Mouse (Mus musculus) left cerebral cortex, postnatal 4 days (tissue): Measurements from ENCODE around the gene Mettl22. TPM values are rescaled to one million over a fixed set of nuclear protein-coding genes. Genes with fewer than 3 reads are reported as not detected.

ENCODE experiments used
- total RNA-seq, 2 experiments: library from RNA; stranded (reverse); gene quantifications; 2 replicates each; pipeline ENCODE4 v1.2.3; 2021

The Mettl22 gene
- total RNA-seq, 2 experiments from 2014 or later, result 46.7 to 50.9 TPM

Other genes with a start within 250 kb of the Mettl22 start
- gene Tmem114, start 45.7 kb upstream of the Mettl22 start, total RNA-seq, result under 1 TPM; 0.36 to 0.50 TPM
- gene Abat, start 42.6 kb downstream of the Mettl22 start, total RNA-seq, result 10 to 100 TPM; 53.4 to 67.4 TPM
- 10 to 100 TPM; 41.4 to 42.9 TPM for gene Pmm2, start 166.9 kb downstream of the Mettl22 start, total RNA-seq
- gene Tmem186, start 166.9 kb downstream of the Mettl22 start, total RNA-seq, result 10 to 100 TPM; 14.3 TPM
- gene Carhsp1, start 201.4 kb downstream of the Mettl22 start, total RNA-seq, result 10 to 100 TPM; 54.3 to 60.3 TPM
- gene Gm5767, start 210.0 kb downstream of the Mettl22 start, total RNA-seq, result not detected